ENCODE assay signal across 28 mouse cellular contexts in genomic region chr14:84339604-84340003, GRCm38 (mm10).
"Had no signal": no experiment of that assay in that cellular context is flagged by ENCODE, and none has a peak within 500 bp of the region (broad histone marks: within the 10 kb centered on the region; RNA-seq: fewer than 3 reads in every experiment).

No protein-coding gene starts in this region.

- H3K4me2 ChIP-seq: heart, embryonic 12.5 days; hindbrain, embryonic 12.5 days; hindbrain, embryonic 14.5 days; intestine, embryonic 15.5 days; kidney, embryonic 15.5 days; limb, embryonic 13.5 days; limb, embryonic 15.5 days; liver, embryonic 12.5 days had no signal

- DNase-seq: gastrocnemius, postnatal 10 days; gastrocnemius, postnatal 25 days; heart, adult 18-20 months; heart, postnatal 10 days; heart, postnatal 4 days; kidney, adult 18-20 months; kidney, adult 9 months; kidney, postnatal 14 days; kidney, postnatal 36 days; layer of hippocampus, adult 9-11 months; layer of hippocampus, postnatal 36 days; left cerebral cortex, postnatal 4 days; lung, adult 18-20 months had no signal

- H3K4me3 ChIP-seq: heart, embryonic 10.5 days; heart, embryonic 12.5 days; hindbrain, embryonic 10.5 days; hindbrain, embryonic 12.5 days; intestine, embryonic 15.5 days; kidney, embryonic 15.5 days; limb, embryonic 13.5 days; limb, embryonic 15.5 days; liver, embryonic 12.5 days had no signal

- H3K4me1 ChIP-seq: heart, embryonic 10.5 days; heart, embryonic 12.5 days; hindbrain, embryonic 10.5 days; hindbrain, embryonic 12.5 days; intestine, embryonic 15.5 days; kidney, embryonic 15.5 days; limb, embryonic 13.5 days; limb, embryonic 15.5 days; liver, embryonic 12.5 days had no signal

- H3K27me3 ChIP-seq: heart, embryonic 12.5 days; hindbrain, embryonic 12.5 days; intestine, embryonic 15.5 days; kidney, embryonic 15.5 days; limb, embryonic 13.5 days; limb, embryonic 15.5 days; liver, embryonic 12.5 days had no signal

- H3K36me3 ChIP-seq: heart, embryonic 10.5 days; heart, embryonic 12.5 days; hindbrain, embryonic 10.5 days; hindbrain, embryonic 12.5 days; intestine, embryonic 15.5 days; kidney, embryonic 15.5 days; limb, embryonic 13.5 days; limb, embryonic 15.5 days; liver, embryonic 12.5 days had no signal

- H3K27ac ChIP-seq: heart, embryonic 10.5 days; hindbrain, embryonic 10.5 days; hindbrain, embryonic 12.5 days; hindbrain, embryonic 14.5 days; intestine, embryonic 15.5 days; kidney, embryonic 15.5 days; kidney, postnatal 0 days; limb, embryonic 13.5 days; limb, embryonic 15.5 days; liver, embryonic 12.5 days; liver, embryonic 14.5 days had no signal

- ATAC-seq: hindbrain, embryonic 16.5 days; inflammation-experienced regulatory T-cells, adult 6 months; intestine, embryonic 15.5 days; intestine, postnatal 0 days; liver, embryonic 12.5 days had no signal

- H3K9me3 ChIP-seq: heart, embryonic 10.5 days; heart, embryonic 12.5 days; hindbrain, embryonic 10.5 days; hindbrain, embryonic 12.5 days; intestine, embryonic 15.5 days; kidney, embryonic 15.5 days; limb, embryonic 13.5 days; limb, embryonic 15.5 days; liver, embryonic 12.5 days had no signal

- H3K9ac ChIP-seq: heart, embryonic 12.5 days; hindbrain, embryonic 12.5 days; hindbrain, embryonic 14.5 days; intestine, embryonic 15.5 days; kidney, embryonic 15.5 days; limb, embryonic 13.5 days; limb, embryonic 15.5 days; liver, embryonic 12.5 days; liver, embryonic 14.5 days had no signal
